Mouse (Mus musculus): ENCODE results near the gene Tbc1d20. TPM values are rescaled to one million over a fixed set of nuclear protein-coding genes. Genes with fewer than 3 reads are reported as not detected.

Tbc1d20 gene
- polyA plus RNA-seq, 1 experiment from 2014 or later, result 22.6 TPM

GRCm38 (mm10) chr2:152317054-152317453 lies 23.4 kb downstream of the Tbc1d20 start:
- ATAC-seq (ENCODE audit: low FRiP score, low TSS enrichment), result no peak
- Histone ChIP-seq H3K4me2 (replicated peaks; ENCODE audit: low read depth) (no peak overlapping the region), H3K36me3 (ENCODE audit: control insufficient read depth, insufficient read depth, low read length) (peaks cover 15% of the 10 kb centered on the region), H3K27me3 (ENCODE audit: control insufficient read depth, insufficient read depth, low read length) (no peaks in the 10 kb centered on the region), H3K27ac (replicated peaks) (no peak overlapping the region), H3K9me3 (ENCODE audit: control insufficient read depth, low read length) (no peaks in the 10 kb centered on the region), H3K4me3 (ENCODE audit: low read depth, low read length) (no peak overlapping the region), H3K4me1 (replicated peaks; ENCODE audit: control insufficient read depth, insufficient read depth) (no peaks in the 10 kb centered on the region), H3K9ac (ENCODE audit: low read length) (no peak overlapping the region)
- whole genome bisulfite sequencing, result 74% methylated on average over 6 of the region's 6 CpGs
- TF ChIP-seq EP300 (optimal IDR thresholded peaks at IDR 0.05) (no peak), CTCF (IDR thresholded peaks at IDR 0.05; ENCODE audit: low read depth) (no peak)
- DNase-seq (ENCODE audit: low spot score), result no peak

- ATAC-seq (ENCODE audit: low FRiP score, low TSS enrichment), result no peak
- WGBS, result 76% methylated on average over 5 of the region's 5 CpGs
Observed at GRCm38 (mm10) chr2:152321558-152321957, 27.9 kb downstream of the Tbc1d20 start.

GRCm38 (mm10) chr2:152322198-152322597 lies 28.6 kb downstream of the Tbc1d20 start:
- H3K27ac ChIP-seq (replicated peaks), result no peak overlapping the region

More at GRCm38 (mm10) chr2:152321558-152321957, 27.9 kb downstream of the Tbc1d20 start:
- Histone ChIP-seq H3K9ac (ENCODE audit: low read length) (no peak overlapping the region), H3K4me3 (ENCODE audit: low read depth, low read length) (no peak overlapping the region), H3K4me2 (replicated peaks; ENCODE audit: low read depth) (no peak overlapping the region), H3K9me3 (ENCODE audit: control insufficient read depth, low read length) (no peaks in the 10 kb centered on the region), H3K27ac (replicated peaks) (no peak overlapping the region), H3K36me3 (ENCODE audit: control insufficient read depth, insufficient read depth, low read length) (peaks cover 31% of the 10 kb centered on the region), H3K27me3 (ENCODE audit: control insufficient read depth, insufficient read depth, low read length) (no peaks in the 10 kb centered on the region), H3K4me1 (replicated peaks; ENCODE audit: control insufficient read depth, insufficient read depth) (no peaks in the 10 kb centered on the region)
- TF ChIP-seq EP300 (optimal IDR thresholded peaks at IDR 0.05), result no peak
- no peak for TF ChIP-seq CTCF (IDR thresholded peaks at IDR 0.05; ENCODE audit: low read depth)
- no peak for DNase-seq (ENCODE audit: low spot score)

GRCm38 (mm10) chr2:152323971-152324370 lies 30.3 kb downstream of the Tbc1d20 start:
- ATAC-seq (ENCODE audit: low FRiP score, low TSS enrichment) (peak; percentile 25; the same call in 1 of the 2 replicates), DNase-seq (ENCODE audit: low spot score) (no peak)
- Histone ChIP-seq H3K36me3 (ENCODE audit: control insufficient read depth, insufficient read depth, low read length) (peaks cover 30% of the 10 kb centered on the region), H3K9me3 (ENCODE audit: control insufficient read depth, low read length) (no peaks in the 10 kb centered on the region), H3K4me1 (replicated peaks; ENCODE audit: control insufficient read depth, insufficient read depth) (no peaks in the 10 kb centered on the region), H3K27me3 (ENCODE audit: control insufficient read depth, insufficient read depth, low read length) (no peaks in the 10 kb centered on the region), H3K4me3 (ENCODE audit: low read depth, low read length) (no peak overlapping the region), H3K4me2 (replicated peaks; ENCODE audit: low read depth) (no peak overlapping the region), H3K9ac (ENCODE audit: low read length) (no peak overlapping the region), H3K27ac (replicated peaks) (no peak overlapping the region)
- WGBS, result 96% methylated on average over 14 of the region's 14 CpGs
- no peak for TF ChIP-seq EP300 (optimal IDR thresholded peaks at IDR 0.05)

More at GRCm38 (mm10) chr2:152322198-152322597, 28.6 kb downstream of the Tbc1d20 start:
- DNase-seq (ENCODE audit: low spot score) (no peak), ATAC-seq (ENCODE audit: low FRiP score, low TSS enrichment) (no peak)
- Histone ChIP-seq H3K36me3 (ENCODE audit: control insufficient read depth, insufficient read depth, low read length) (peaks cover 34% of the 10 kb centered on the region), H3K27me3 (ENCODE audit: control insufficient read depth, insufficient read depth, low read length) (no peaks in the 10 kb centered on the region), H3K4me1 (replicated peaks; ENCODE audit: control insufficient read depth, insufficient read depth) (no peaks in the 10 kb centered on the region), H3K9me3 (ENCODE audit: control insufficient read depth, low read length) (no peaks in the 10 kb centered on the region), H3K4me3 (ENCODE audit: low read depth, low read length) (no peak overlapping the region), H3K9ac (ENCODE audit: low read length) (no peak overlapping the region), H3K4me2 (replicated peaks; ENCODE audit: low read depth) (no peak overlapping the region)
- WGBS, result 91% methylated on average over 5 of the region's 6 CpGs
- TF ChIP-seq CTCF (IDR thresholded peaks at IDR 0.05; ENCODE audit: low read depth), result no peak
- no peak for TF ChIP-seq EP300 (optimal IDR thresholded peaks at IDR 0.05)

GRCm38 (mm10) chr2:152324842-152325241 lies 31.2 kb downstream of the Tbc1d20 start:
- Histone ChIP-seq H3K27me3 (ENCODE audit: control insufficient read depth, insufficient read depth, low read length) (no peaks in the 10 kb centered on the region), H3K27ac (replicated peaks) (no peak overlapping the region), H3K4me2 (replicated peaks; ENCODE audit: low read depth) (no peak overlapping the region), H3K9me3 (ENCODE audit: control insufficient read depth, low read length) (no peaks in the 10 kb centered on the region), H3K4me1 (replicated peaks; ENCODE audit: control insufficient read depth, insufficient read depth) (no peaks in the 10 kb centered on the region), H3K36me3 (ENCODE audit: control insufficient read depth, insufficient read depth, low read length) (peaks cover 27% of the 10 kb centered on the region), H3K4me3 (ENCODE audit: low read depth, low read length) (no peak overlapping the region), H3K9ac (ENCODE audit: low read length) (no peak overlapping the region)
- TF ChIP-seq EP300 (optimal IDR thresholded peaks at IDR 0.05) (no peak), CTCF (IDR thresholded peaks at IDR 0.05; ENCODE audit: low read depth) (no peak)
- WGBS, result 92% methylated on average over 3 of the region's 3 CpGs
- DNase-seq (ENCODE audit: low spot score), result no peak
- ATAC-seq (ENCODE audit: low FRiP score, low TSS enrichment), result no peak

GRCm38 (mm10) chr2:152326157-152326556 lies 32.5 kb downstream of the Tbc1d20 start:
- no peak overlapping the region for H3K4me3 ChIP-seq (ENCODE audit: low read depth, low read length)
- H3K4me2 ChIP-seq (replicated peaks; ENCODE audit: low read depth), result no peak overlapping the region
- TF ChIP-seq CTCF (IDR thresholded peaks at IDR 0.05; ENCODE audit: low read depth) (no peak), EP300 (optimal IDR thresholded peaks at IDR 0.05) (no peak)
- WGBS, result 92% methylated on average over 13 of the region's 13 CpGs
- no peaks in the 10 kb centered on the region; the same call in 1 of the 2 replicates for H3K4me1 ChIP-seq (replicated peaks; ENCODE audit: control insufficient read depth, insufficient read depth)
- H3K9me3 ChIP-seq (ENCODE audit: control insufficient read depth, low read length), result no peaks in the 10 kb centered on the region
- no peak overlapping the region for H3K9ac ChIP-seq (ENCODE audit: low read length)
- H3K36me3 ChIP-seq (ENCODE audit: control insufficient read depth, insufficient read depth, low read length), result peaks cover 25% of the 10 kb centered on the region
- H3K27ac ChIP-seq (replicated peaks), result no peak overlapping the region
- DNase-seq (ENCODE audit: low spot score) (no peak), ATAC-seq (ENCODE audit: low FRiP score, low TSS enrichment) (no peak)
- H3K27me3 ChIP-seq (ENCODE audit: control insufficient read depth, insufficient read depth, low read length), result no peaks in the 10 kb centered on the region

Measured in stomach, postnatal 0 days (tissue).